Mouse (Mus musculus): ENCODE measurements around the gene Hspb6. TPM values are rescaled to one million over a fixed set of nuclear protein-coding genes. Genes with fewer than 3 reads are reported as not detected.

The Hspb6 gene
- 1 to 10 TPM; 3.3 to 3.7 TPM for total RNA-seq (2021)

- DNase-seq = peak; percentile 95
These were observed at the start of gene Hspb6, which contains the start of gene Proser3 for GRCm38 (mm10) chr7:30552102-30553020. TSS of gene Hspb6 (plus strand) at chr7:30552178. TSS of gene Proser3 (minus strand) at chr7:30552299.

GRCm38 (mm10) chr7:30508061-30508460 lies 43.9 kb upstream of the Hspb6 start:
- DNase-seq = no peak

- no peak for DNase-seq
These were observed 36.8 kb upstream of the Hspb6 start for GRCm38 (mm10) chr7:30515003-30515760.

- DNase-seq = no peak
These were observed 33.7 kb upstream of the Hspb6 start for GRCm38 (mm10) chr7:30518325-30518724.

- no peak for DNase-seq
These were observed 31.6 kb upstream of the Hspb6 start for GRCm38 (mm10) chr7:30520396-30520795.

GRCm38 (mm10) chr7:30520856-30521255 lies 31.1 kb upstream of the Hspb6 start:
- no peak for DNase-seq

- no peak for DNase-seq
These were observed 29.1 kb upstream of the Hspb6 start for GRCm38 (mm10) chr7:30522871-30523270.

- no peak for DNase-seq
These were observed 27.5 kb upstream of the Hspb6 start for GRCm38 (mm10) chr7:30524487-30524886.

- DNase-seq = no peak
These were observed 26.0 kb upstream of the Hspb6 start for GRCm38 (mm10) chr7:30525954-30526353.

- no peak for DNase-seq
These were observed 25.6 kb upstream of the Hspb6 start for GRCm38 (mm10) chr7:30526399-30526798.

- DNase-seq = no peak
These were observed 25.0 kb upstream of the Hspb6 start for GRCm38 (mm10) chr7:30526981-30527380.

- no peak for DNase-seq
These were observed 20.6 kb upstream of the Hspb6 start for GRCm38 (mm10) chr7:30531291-30531815.

GRCm38 (mm10) chr7:30532931-30533330 lies 19.0 kb upstream of the Hspb6 start:
- peak in 1 of 2 experiments; percentile 33 for DNase-seq

- no peak for DNase-seq
These were observed 17.9 kb upstream of the Hspb6 start for GRCm38 (mm10) chr7:30533941-30534632.

- DNase-seq = peak; percentile 95
These were observed 17.1 kb upstream of the Hspb6 start, which contains the start of gene Arhgap33 for GRCm38 (mm10) chr7:30534633-30535577. TSS of gene Arhgap33 (minus strand) at chr7:30535060.

GRCm38 (mm10) chr7:30540572-30540971 lies 11.4 kb upstream of the Hspb6 start:
- DNase-seq = no peak

- DNase-seq = no peak
These were observed 7.7 kb upstream of the Hspb6 start for GRCm38 (mm10) chr7:30544327-30544726.

GRCm38 (mm10) chr7:30549880-30550279 lies 2.1 kb upstream of the Hspb6 start:
- no peak for DNase-seq

GRCm38 (mm10) chr7:30550603-30551002 lies 1.4 kb upstream of the Hspb6 start:
- DNase-seq = no peak

GRCm38 (mm10) chr7:30551445-30552101 lies 405 bp upstream of the Hspb6 start:
- DNase-seq = peak in 1 of 2 experiments; percentile 29
